26 mouse cellular contexts compared by ENCODE assay signal in genomic region chr1:133857171-133857570, GRCm38 (mm10). TPM values are rescaled to one million over a fixed set of nuclear protein-coding genes. Genes with fewer than 3 reads are reported as not detected.
A peak's percentile ranks its signal among the peaks of the same experiment; 100 is the strongest.
DNase-seq lines count a peak whose midpoint lies in the region; ATAC-seq and TF ChIP-seq lines count a peak whose summit lies in the region.
"Had no signal": no experiment of that assay in that cellular context is flagged by ENCODE, and none has a peak within 500 bp of the region (broad histone marks: within the 10 kb centered on the region; RNA-seq: fewer than 3 reads in every experiment).

No protein-coding gene starts in this region.

- H3K4me2 ChIP-seq in kidney, embryonic 16.5 days (replicated peaks; ENCODE audit: low read depth, low read length) = no peak overlapping the region
- H3K4me2 ChIP-seq in midbrain, embryonic 14.5 days (ENCODE audit: low read length) = no peak overlapping the region
- H3K4me2 ChIP-seq: embryonic facial prominence, embryonic 12.5 days; embryonic facial prominence, embryonic 15.5 days; heart, embryonic 11.5 days; hindbrain, embryonic 12.5 days; hindbrain, embryonic 15.5 days had no signal

- H3K36me3 ChIP-seq in kidney, adult 2 months (ENCODE audit: control insufficient read depth, insufficient read depth, low read length) = no peaks in the 10 kb centered on the region
- no peaks in the 10 kb centered on the region for H3K36me3 ChIP-seq in kidney, embryonic 16.5 days (ENCODE audit: insufficient read depth, low read length)
- no peaks in the 10 kb centered on the region for H3K36me3 ChIP-seq in midbrain, embryonic 10.5 days
- no peaks in the 10 kb centered on the region for H3K36me3 ChIP-seq in midbrain, embryonic 14.5 days (ENCODE audit: control insufficient read depth, insufficient read depth, low read length)
- H3K36me3 ChIP-seq: embryonic facial prominence, embryonic 12.5 days; embryonic facial prominence, embryonic 15.5 days; G1E; hindbrain, embryonic 12.5 days; hindbrain, embryonic 15.5 days had no signal

- H3K27me3 ChIP-seq in kidney, adult 2 months (replicated peaks; ENCODE audit: control insufficient read depth, insufficient read depth, low read length) = no peaks in the 10 kb centered on the region
- H3K27me3 ChIP-seq in kidney, embryonic 16.5 days (ENCODE audit: insufficient read depth, low read length) = peaks cover 4% of the 10 kb centered on the region; the same call in 1 of the 2 replicates
- H3K27me3 ChIP-seq in midbrain, embryonic 10.5 days (ENCODE audit: low read depth, poor library complexity, severe bottlenecking) = peaks cover 66% of the 10 kb centered on the region
- H3K27me3 ChIP-seq in midbrain, embryonic 14.5 days (ENCODE audit: control insufficient read depth, insufficient read depth, low read length) = no peaks in the 10 kb centered on the region
- H3K27me3 ChIP-seq: CH12.LX; embryonic facial prominence, embryonic 15.5 days; hindbrain, embryonic 15.5 days; Patski had no signal

- no peak overlapping the region for H3K27ac ChIP-seq in kidney, adult 2 months (ENCODE audit: insufficient read depth, low read depth, low read length)
- no peak overlapping the region for H3K27ac ChIP-seq in kidney, embryonic 16.5 days (ENCODE audit: low read length)
- peak overlapping the region; percentile 35 for H3K27ac ChIP-seq in midbrain, embryonic 10.5 days (replicated peaks)
- H3K27ac ChIP-seq in midbrain, embryonic 14.5 days (replicated peaks; ENCODE audit: low read depth, low read length) = no peak overlapping the region
- H3K27ac ChIP-seq: embryonic facial prominence, embryonic 12.5 days; embryonic facial prominence, embryonic 15.5 days; hindbrain, embryonic 12.5 days; hindbrain, embryonic 15.5 days had no signal

- DNase-seq in kidney, adult 2 months = peak; percentile 60
- DNase-seq in midbrain, embryonic 10.5 days (ENCODE audit: low spot score) = no peak
- DNase-seq in midbrain, embryonic 14.5 days = no peak
- DNase-seq in kidney, postnatal 14 days = peak; percentile 58
- no peak for DNase-seq in frontal cortex, postnatal 14 days (ENCODE audit: low spot score in 2 of 2)
- no peak for DNase-seq in gastrocnemius, postnatal 10 days
- DNase-seq: adrenal gland, postnatal 10 days; adrenal gland, postnatal 36 days; B cell, adult 2 months; cerebellum, adult 18-20 months; cerebellum, adult 9-10 months; cerebellum, postnatal 14 days; gastrocnemius, postnatal 14 days; heart, adult 11 months had no signal

- H3K4me3 ChIP-seq in kidney, adult 2 months (ENCODE audit: insufficient read depth, low read depth, low read length) = no peak overlapping the region
- H3K4me3 ChIP-seq in kidney, embryonic 16.5 days (ENCODE audit: low read length) = no peak overlapping the region
- H3K4me3 ChIP-seq in midbrain, embryonic 10.5 days = no peak overlapping the region
- H3K4me3 ChIP-seq in midbrain, embryonic 14.5 days (replicated peaks; ENCODE audit: low read depth, low read length) = no peak overlapping the region
- H3K4me3 ChIP-seq: embryonic facial prominence, embryonic 12.5 days; embryonic facial prominence, embryonic 15.5 days; hindbrain, embryonic 12.5 days; hindbrain, embryonic 15.5 days had no signal

- no peak for ATAC-seq in kidney, embryonic 16.5 days (ENCODE audit: low FRiP score, low TSS enrichment)
- ATAC-seq in midbrain, embryonic 14.5 days (ENCODE audit: low FRiP score, low TSS enrichment) = no peak
- ATAC-seq: forebrain, embryonic 14.5 days; Patski had no signal

- TF ChIP-seq CTCF in kidney, adult 2 months (conservative IDR thresholded peaks at IDR 0.05; ENCODE audit: insufficient read depth, insufficient read length, low read depth, low read length) = no peak

- no peak overlapping the region for H3K9ac ChIP-seq in kidney, embryonic 16.5 days (replicated peaks; ENCODE audit: low read length)
- no peak overlapping the region for H3K9ac ChIP-seq in midbrain, embryonic 14.5 days (replicated peaks; ENCODE audit: low read length)
- H3K9ac ChIP-seq: embryonic facial prominence, embryonic 12.5 days; embryonic facial prominence, embryonic 15.5 days; hindbrain, embryonic 12.5 days; hindbrain, embryonic 15.5 days had no signal

- TF ChIP-seq POLR2A in kidney, adult 2 months (IDR thresholded peaks at IDR 0.05; ENCODE audit: low read depth, low read length) = no peak

- WGBS in kidney, adult 2 months = 57% methylated on average over 5 of the region's 5 CpGs
- 82% methylated on average over 5 of the region's 5 CpGs for WGBS in kidney, embryonic 16.5 days
- 94% methylated on average over 5 of the region's 5 CpGs for WGBS in midbrain, embryonic 10.5 days
- 94% methylated on average over 5 of the region's 5 CpGs for WGBS in midbrain, embryonic 14.5 days

- no peaks in the 10 kb centered on the region for H3K9me3 ChIP-seq in kidney, embryonic 16.5 days (ENCODE audit: low read length)
- no peaks in the 10 kb centered on the region for H3K9me3 ChIP-seq in midbrain, embryonic 10.5 days (replicated peaks)
- H3K9me3 ChIP-seq in midbrain, embryonic 14.5 days (ENCODE audit: control insufficient read depth, low read length) = no peaks in the 10 kb centered on the region
- H3K9me3 ChIP-seq: embryonic facial prominence, embryonic 12.5 days; embryonic facial prominence, embryonic 15.5 days; G1E; hindbrain, embryonic 12.5 days; hindbrain, embryonic 15.5 days had no signal

- H3K4me1 ChIP-seq in kidney, adult 2 months (ENCODE audit: control insufficient read depth, insufficient read depth, low read length) = peaks cover 3% of the 10 kb centered on the region; the same call in 1 of the 2 replicates
- H3K4me1 ChIP-seq in kidney, embryonic 16.5 days (ENCODE audit: insufficient read depth, low read length) = peaks cover 47% of the 10 kb centered on the region
- H3K4me1 ChIP-seq in midbrain, embryonic 10.5 days = peaks cover 59% of the 10 kb centered on the region
- H3K4me1 ChIP-seq in midbrain, embryonic 14.5 days (ENCODE audit: control insufficient read depth, insufficient read depth, low read length) = peaks cover 30% of the 10 kb centered on the region; the same call in 1 of the 2 replicates

RNA-seq across cellular contexts. Expression of gene Optc, which starts 50.6 kb away (rescaled TPM):
- 0.48 and 1.5 TPM in 2 replicates for polyA plus RNA-seq in kidney, adult 2 months (2012; rRNA removed)
- 0.18 and 0.47 TPM in 2 replicates for polyA plus RNA-seq in kidney, embryonic 16.5 days (2015; fragmentation: Nextera tagmentation; extraction: Ambion mirVana)
- 0.86 and 1.7 TPM in 2 replicates for polyA plus RNA-seq in midbrain, embryonic 10.5 days (2016; fragmentation: Nextera tagmentation; extraction: Ambion mirVana)
- 3.5 and 4.5 TPM in 2 replicates for polyA plus RNA-seq in midbrain, embryonic 14.5 days (2014; fragmentation: Nextera tagmentation; extraction: Ambion mirVana)
- under 1 TPM; 0.16 to 0.23 TPM for total RNA-seq in gastrocnemius, postnatal 10 days (2021)
- total RNA-seq: CH12.LX; common myeloid progenitor, adult 5-6 weeks; G1E; hematopoietic stem cell, adult 5-6 weeks had no signal
- polyA plus RNA-seq: G1E had no signal

RNA-seq across cellular contexts. Expression of gene Atp2b4, which starts 56.3 kb away (rescaled TPM):
- polyA plus RNA-seq in kidney, adult 2 months (2012; rRNA removed) = 4.9 and 6.1 TPM in 2 replicates
- polyA plus RNA-seq in kidney, embryonic 16.5 days (2015; fragmentation: Nextera tagmentation; extraction: Ambion mirVana) = 7.6 and 8.2 TPM in 2 replicates
- polyA plus RNA-seq in midbrain, embryonic 10.5 days (2016; fragmentation: Nextera tagmentation; extraction: Ambion mirVana) = 3.0 and 5.7 TPM in 2 replicates
- 14.1 and 15.6 TPM in 2 replicates for polyA plus RNA-seq in midbrain, embryonic 14.5 days (2014; fragmentation: Nextera tagmentation; extraction: Ambion mirVana)
- 10 to 100 TPM; 25.2 to 35.3 TPM for total RNA-seq in gastrocnemius, postnatal 10 days (2021)

Comparison
In these comparisons a context has a peak if more than half of its experiments do, and no peak if none do; other contexts are left out.
1. DNase-seq: peak in kidney, adult 2 months (single experiment) and kidney, postnatal 14 days (single experiment); none in midbrain, embryonic 10.5 days (single experiment), midbrain, embryonic 14.5 days (single experiment), frontal cortex, postnatal 14 days (0 of 2) and gastrocnemius, postnatal 10 days (single experiment).